Comparison of ENCODE assay signal across 16 mouse cellular contexts in genomic region chr4:12521246-12521645, GRCm38 (mm10).
"Had no signal": no experiment of that assay in that cellular context is flagged by ENCODE, and none has a peak within 500 bp of the region (broad histone marks: within the 10 kb centered on the region; RNA-seq: fewer than 3 reads in every experiment).

No protein-coding gene starts in this region.

- H3K4me3 ChIP-seq: neural tube, embryonic 13.5 days; neural tube, embryonic 15.5 days; stomach, embryonic 15.5 days had no signal

- H3K27ac ChIP-seq: neural tube, embryonic 13.5 days; neural tube, embryonic 15.5 days; stomach, embryonic 15.5 days; stomach, postnatal 0 days had no signal

- H3K9ac ChIP-seq: neural tube, embryonic 13.5 days; neural tube, embryonic 15.5 days; stomach, embryonic 15.5 days had no signal

- H3K27me3 ChIP-seq: neural tube, embryonic 13.5 days; neural tube, embryonic 15.5 days; stomach, embryonic 15.5 days had no signal

- H3K9me3 ChIP-seq: neural tube, embryonic 13.5 days; neural tube, embryonic 15.5 days; stomach, embryonic 15.5 days had no signal

- H3K36me3 ChIP-seq: neural tube, embryonic 13.5 days; neural tube, embryonic 15.5 days; stomach, embryonic 15.5 days had no signal

- H3K4me1 ChIP-seq: stomach, embryonic 15.5 days had no signal

- DNase-seq: retina, postnatal 1 day; right cerebral cortex, adult 18-20 months; right cerebral cortex, postnatal 14 days; right cerebral cortex, postnatal 25 days; right cerebral cortex, postnatal 4 days; spleen, adult 18-20 months; thymus, adult 18-20 months; thymus, adult 2 months; thymus, postnatal 14 days; thymus, postnatal 25 days; thymus, postnatal 36 days; thymus, postnatal 4 days had no signal

- H3K4me2 ChIP-seq: neural tube, embryonic 13.5 days; neural tube, embryonic 15.5 days; stomach, embryonic 15.5 days had no signal
